Mouse (Mus musculus) testis, adult 2 months (tissue): ENCODE measurements at regions not wholly inside any gene's neighbourhood (a gene's known extent, or its start where the extent isn't known, plus 50 kb on each side); places are given as distances from the start of the nearest gene placed in this dataset.

Source experiments
- CTCF ChIP-seq: fragments of 200-500 bp; IDR thresholded peaks from 2 replicates; pipeline ENCODE4 v1.5.1; 2012; ENCODE audit warnings: low read depth, mild to moderate bottlenecking, inconsistent platforms, low read length, moderate library complexity; ENCODE audit not compliant: control insufficient read depth, insufficient read depth, insufficient replicate concordance
- POLR2A ChIP-seq: fragments of 200-500 bp; IDR thresholded peaks from 2 replicates; pipeline ENCODE4 v1.6.1; 2012; ENCODE audit warnings: low read depth, mild to moderate bottlenecking, inconsistent platforms, low read length, moderate library complexity; ENCODE audit not compliant: control insufficient read depth

GRCm38 (mm10) chr7:133232889-133233441 is 108.8 kb upstream of the Ctbp2 start:
- no peak for TF ChIP-seq CTCF
- no peak for TF ChIP-seq POLR2A
